Mouse (Mus musculus): ENCODE data around the gene Polrmt.

- TF ChIP-seq CTCF (IDR thresholded peaks at IDR 0.05; ENCODE audit: borderline replicate concordance, control insufficient read depth, extremely low read depth, insufficient read depth, low read length, poor library complexity) (no peak), POLR2A (IDR thresholded peaks at IDR 0.05; ENCODE audit: control insufficient read depth, extremely low read depth, insufficient read depth, low read length, poor library complexity) (no peak)
Observed at GRCm38 (mm10) chr10:79716988-79717355, 29.4 kb downstream of the Polrmt start.
